In genomic region chr6:29961081-29961480, GRCm38 (mm10) we compare ENCODE assay signal across 24 mouse cellular contexts. TPM values are rescaled to one million over a fixed set of nuclear protein-coding genes. Genes with fewer than 3 reads are reported as not detected.
A peak's percentile ranks its signal among the peaks of the same experiment; 100 is the strongest.
DNase-seq lines count a peak whose midpoint lies in the region; TF ChIP-seq lines count a peak whose summit lies in the region.
"Had no signal": no experiment of that assay in that cellular context is flagged by ENCODE, and none has a peak within 500 bp of the region (broad histone marks: within the 10 kb centered on the region; RNA-seq: fewer than 3 reads in every experiment).

No protein-coding gene starts in this region.

- intact Hi-C loops in left cerebral cortex, adult 2 months (cut with DNase I), result loop anchor here (2.0 to 10.0 kb wide), 2 partner anchors 30 to 206 kb away; no protein-coding TSS in a partner anchor

- TF ChIP-seq CTCF in left cerebral cortex, adult 2 months (IDR thresholded peaks at IDR 0.05), result no peak

- peak; percentile 14 to 19 for DNase-seq in layer of hippocampus, adult 8-10 months (ENCODE audit: low spot score in 2 of 2)
- DNase-seq in layer of hippocampus, adult 9-10 months (ENCODE audit: low spot score), result no peak
- peak; percentile 12 to 16 for DNase-seq in frontal cortex, postnatal 14 days (ENCODE audit: low spot score in 2 of 2)
- peak; percentile 18 to 32 for DNase-seq in left cerebral cortex, adult 2 months (ENCODE audit: extremely low spot score in 1 of 2, low spot score in 2 of 2)
- DNase-seq in right cerebral cortex, postnatal 36 days (ENCODE audit: low spot score in 2 of 2), result peak; percentile 14 to 54
- DNase-seq in urinary bladder, adult 18-20 months (ENCODE audit: low spot score in 2 of 2), result no peak
- DNase-seq in ovary, postnatal 10 days (ENCODE audit: low spot score), result no peak
- DNase-seq: adrenal gland, postnatal 25 days; B cell, adult 2 months; cerebellum, adult 11-12 months; gastrocnemius, postnatal 36 days; heart, postnatal 10 days; kidney, adult 8-10 months; kidney, postnatal 14 days; lung, embryonic 14.5 days; lung, postnatal 36 days; spleen, adult 18-20 months; thymus, postnatal 36 days had no signal

- no peak overlapping the region for H3K4me3 ChIP-seq in left cerebral cortex, adult 2 months
- H3K4me3 ChIP-seq: embryonic facial prominence, embryonic 10.5 days; forebrain, embryonic 12.5 days; heart, embryonic 10.5 days; limb, embryonic 12.5 days; liver, embryonic 12.5 days; neural tube, embryonic 15.5 days had no signal

- H3K27ac ChIP-seq in left cerebral cortex, adult 2 months, result peak overlapping the region; percentile 73
- H3K27ac ChIP-seq: embryonic facial prominence, embryonic 10.5 days; forebrain, embryonic 12.5 days; heart, embryonic 10.5 days; limb, embryonic 12.5 days; liver, embryonic 12.5 days; neural tube, embryonic 15.5 days had no signal

RNA-seq across cellular contexts. Expression of gene Strip2, which starts 44.3 kb away (rescaled TPM):
- 10 to 100 TPM; 20.2 to 25.4 (median 23.3) TPM for total RNA-seq in layer of hippocampus, adult 8-10 months (2022)
- total RNA-seq in left cerebral cortex, adult 2 months (2021), result 10 to 100 TPM; 17.0 to 24.1 TPM

Comparison
In these comparisons a context has a peak if more than half of its experiments do, and no peak if none do; other contexts are left out.
1. DNase-seq: peak in layer of hippocampus, adult 8-10 months (2 of 2), frontal cortex, postnatal 14 days (2 of 2), left cerebral cortex, adult 2 months (2 of 2) and right cerebral cortex, postnatal 36 days (2 of 2); none in layer of hippocampus, adult 9-10 months (single experiment), urinary bladder, adult 18-20 months (0 of 2) and ovary, postnatal 10 days (single experiment).